Mouse (Mus musculus) CH12.LX (cell line): ENCODE measurements around the gene Cacna2d4. TPM values are rescaled to one million over a fixed set of nuclear protein-coding genes. Genes with fewer than 3 reads are reported as not detected.

Source experiments
- DNase-seq: peaks from one replicate; pipeline ENCODE4 v3.0.0-alpha.2; 2013; ENCODE audit errors: extremely low read depth
- H3K27ac ChIP-seq: 2 replicates; pipeline ENCODE4 v1.5.1; 2012; ENCODE audit warnings: low read depth, mild to moderate bottlenecking, control low read depth, moderate library complexity; ENCODE audit not compliant: insufficient read depth
- H3K27me3 ChIP-seq: replicated peaks from 2 replicates; pipeline ENCODE3; 2012; ENCODE audit warnings: inconsistent platforms
- H3K36me3 ChIP-seq, 2 experiments: replicated peaks in 1 of 2; 2 replicates each; pipeline versions ENCODE3 to v1.6.1; 2012; ENCODE audit warnings: inconsistent platforms in 1 of 2, low read length in 1 of 2, mild to moderate bottlenecking in 1 of 2, mixed read lengths in 1 of 2, moderate library complexity in 1 of 2; ENCODE audit not compliant: control insufficient read depth in 1 of 2, insufficient read depth in 1 of 2
- H3K4me1 ChIP-seq, 2 experiments: 2 replicates each; pipeline ENCODE4 v1.6.1; 2012; ENCODE audit warnings: inconsistent platforms in 1 of 2, moderate library complexity in 1 of 2; ENCODE audit not compliant: insufficient read depth in 2 of 2, control insufficient read depth in 1 of 2
- H3K4me2 ChIP-seq: 2 replicates; pipeline ENCODE4 v1.6.1; 2012; ENCODE audit warnings: low read depth, mild to moderate bottlenecking, control low read depth; ENCODE audit not compliant: poor library complexity, insufficient read depth, severe bottlenecking
- H3K4me3 ChIP-seq, 3 experiments: fragments of 150-350 bp in 1 of 3; sonication (generic) in 1 of 3; replicated peaks in 1 of 3; 2 replicates each; pipeline versions ENCODE3 to v1.5.1; 2011 to 2012; ENCODE audit warnings: low read depth in 2 of 3, low read length in 2 of 3, mild to moderate bottlenecking in 2 of 3, moderate library complexity in 2 of 3, control low read depth in 1 of 3, improper control_type of control experiment in 1 of 3, inconsistent platforms in 1 of 3, mixed read lengths in 1 of 3; ENCODE audit not compliant: poor library complexity in 1 of 3
- H3K79me2 ChIP-seq: replicated peaks from 2 replicates; pipeline ENCODE4 v1.6.1; 2012; ENCODE audit warnings: mild to moderate bottlenecking, moderate library complexity; ENCODE audit not compliant: control insufficient read depth, poor library complexity, insufficient read depth, severe bottlenecking; ENCODE audit errors: extremely low read depth
- H3K9ac ChIP-seq: 2 replicates; pipeline ENCODE4 v1.6.1; 2012; ENCODE audit warnings: low read depth, mild to moderate bottlenecking, control low read depth, moderate library complexity; ENCODE audit not compliant: insufficient read depth
- H3K9me3 ChIP-seq: replicated peaks from 2 replicates; pipeline ENCODE3; 2012; ENCODE audit warnings: low read length, inconsistent platforms, mixed read lengths
- BHLHE40 ChIP-seq: IDR thresholded peaks from 2 replicates; pipeline ENCODE4 v1.6.1; 2011; ENCODE audit warnings: mild to moderate bottlenecking, low read depth, low read length, improper control_type of control experiment
- CHD2 ChIP-seq: IDR thresholded peaks from 2 replicates; pipeline ENCODE4 v1.6.1; 2011; ENCODE audit warnings: low read length, improper control_type of control experiment
- CTCF ChIP-seq, 2 experiments: IDR thresholded peaks in 1 of 2; conservative IDR thresholded peaks in 1 of 2; 2 replicates each; pipeline ENCODE4 v1.5.1; 2011 to 2012; ENCODE audit warnings: low read depth in 2 of 2, low read length in 2 of 2, improper control_type of control experiment in 1 of 2, inconsistent platforms in 1 of 2, mild to moderate bottlenecking in 1 of 2, moderate library complexity in 1 of 2
- ETS1 ChIP-seq: conservative IDR thresholded peaks from 2 replicates; pipeline ENCODE4 v1.6.1; 2012; ENCODE audit warnings: low read depth, mild to moderate bottlenecking, inconsistent platforms, low read length, improper control_type of control experiment, moderate library complexity
- GABPA ChIP-seq: IDR thresholded peaks from 2 replicates; pipeline ENCODE4 v1.6.1; 2012; ENCODE audit warnings: low read depth, low read length, improper control_type of control experiment, inconsistent platforms; ENCODE audit not compliant: insufficient replicate concordance
- HCFC1 ChIP-seq: IDR thresholded peaks from 2 replicates; pipeline ENCODE4 v1.6.1; 2012; ENCODE audit warnings: low read depth, mild to moderate bottlenecking, inconsistent platforms, low read length, improper control_type of control experiment
- IRF4 ChIP-seq: IDR thresholded peaks from 2 replicates; pipeline ENCODE4 v1.6.1; 2014; ENCODE audit warnings: low read depth, mild to moderate bottlenecking, inconsistent platforms, low read length, improper control_type of control experiment
- KAT2A ChIP-seq: IDR thresholded peaks from 2 replicates; pipeline ENCODE4 v1.6.1; 2012; ENCODE audit warnings: low read length, improper control_type of control experiment, inconsistent platforms; ENCODE audit not compliant: insufficient replicate concordance
- MYC ChIP-seq: IDR thresholded peaks from 2 replicates; pipeline ENCODE4 v1.6.1; 2011; ENCODE audit warnings: low read depth, mild to moderate bottlenecking, improper control_type of control experiment, low read length
- NELFE ChIP-seq: IDR thresholded peaks from 2 replicates; pipeline ENCODE4 v1.6.1; 2011; ENCODE audit warnings: low read depth, low read length, improper control_type of control experiment
- POLR2AphosphoS2 ChIP-seq: IDR thresholded peaks from 2 replicates; pipeline ENCODE4 v1.6.1; 2011; ENCODE audit warnings: low read depth, low read length, improper control_type of control experiment
- RAD21 ChIP-seq: IDR thresholded peaks from 2 replicates; pipeline ENCODE4 v1.6.1; 2011; ENCODE audit warnings: low read depth, mild to moderate bottlenecking, low read length, improper control_type of control experiment, moderate library complexity
- RCOR1 ChIP-seq: conservative IDR thresholded peaks from 2 replicates; pipeline ENCODE4 v1.6.1; 2012; ENCODE audit warnings: low read depth, mild to moderate bottlenecking, inconsistent platforms, low read length, improper control_type of control experiment
- SMC3 ChIP-seq: IDR thresholded peaks from 2 replicates; pipeline ENCODE4 v1.6.1; 2011; ENCODE audit warnings: low read depth, low read length, improper control_type of control experiment
- TBP ChIP-seq: conservative IDR thresholded peaks from 2 replicates; pipeline ENCODE4 v1.6.1; 2011; ENCODE audit warnings: low read depth, low read length, improper control_type of control experiment
- TCF12 ChIP-seq: IDR thresholded peaks from 2 replicates; pipeline ENCODE4 v1.6.1; 2014; ENCODE audit warnings: low read depth, mild to moderate bottlenecking, inconsistent platforms, low read length, improper control_type of control experiment
- USF1 ChIP-seq: IDR thresholded peaks from 2 replicates; pipeline ENCODE4 v1.6.1; 2014; ENCODE audit warnings: low read depth, mild to moderate bottlenecking, inconsistent platforms, low read length, improper control_type of control experiment
- USF2 ChIP-seq: conservative IDR thresholded peaks from 2 replicates; pipeline ENCODE4 v1.6.1; 2011; ENCODE audit warnings: low read depth, low read length, improper control_type of control experiment
- ZC3H11A ChIP-seq: IDR thresholded peaks from 2 replicates; pipeline ENCODE4 v1.6.1; 2012; ENCODE audit warnings: low read depth, mild to moderate bottlenecking, inconsistent platforms, low read length, improper control_type of control experiment
- ZKSCAN1 ChIP-seq: IDR thresholded peaks from 2 replicates; pipeline ENCODE4 v1.6.1; 2012; ENCODE audit warnings: low read depth, inconsistent platforms, low read length, improper control_type of control experiment, borderline replicate concordance
- ZNF384 ChIP-seq: IDR thresholded peaks from 2 replicates; pipeline ENCODE4 v1.6.1; 2012; ENCODE audit warnings: low read depth, low read length, improper control_type of control experiment, inconsistent platforms
- dilution Hi-C: fragments of 300-500 bp; cut with MboI; formaldehyde crosslinking; loops from 2 replicates; pipeline ENCODE4 v1.14.3; 2020; ENCODE audit warnings: low sequenced_read_pairs; ENCODE audit not compliant: extremely low pct_unique_long_range_greater_than_20kb, extremely low pct_ligation_motif_present
- in situ Hi-C: fragments of 300-500 bp; cut with MboI; formaldehyde crosslinking; loops from 3 replicates; pipeline ENCODE4 v1.14.3; 2019; ENCODE audit warnings: low sequenced_read_pairs, low pct_ligation_motif_present, low pct_unique_long_range_greater_than_20kb, mixed read lengths
- polyA plus RNA-seq: library from polyadenylated mRNA; unstranded; fragments of >175 nt; gene quantifications from 2 replicates; pipeline ENCODE4 v1.2.1, GENCODE M21; 2012; ENCODE audit warnings: low read depth; ENCODE audit not compliant: insufficient read length
- total RNA-seq, 2 experiments: library from RNA; depleted of rRNA; stranded (reverse); fragments of 300-350 nt in 1 of 2; fragments of >200 nt in 1 of 2; gene quantifications; 2 replicates each; pipeline ENCODE4 v1.2.3; 2012 to 2014

Gene Cacna2d4
- total and polyA plus RNA-seq, 3 experiments: 0.08 to 0.64 (median 0.44) TPM

- dilution Hi-C loops (no loop called here), in situ Hi-C loops (no loop called here)
- Histone ChIP-seq H3K79me2 (peaks cover 35% of the 10 kb centered on the region), H3K4me3 (no peak overlapping the region), H3K4me1 (peaks cover 5 to 41% of the 10 kb centered on the region in 2 experiments), H3K4me2 (no peak overlapping the region), H3K27ac (no peak overlapping the region), H3K36me3 (peaks cover 0 to 14% of the 10 kb centered on the region in 2 experiments), H3K27me3 (no peaks in the 10 kb centered on the region), H3K9me3 (no peaks in the 10 kb centered on the region), H3K9ac (no peak overlapping the region)
- TF ChIP-seq CTCF (conservative IDR thresholded peaks at IDR 0.05 in 1 of 2, IDR thresholded peaks at IDR 0.05 in 1 of 2; ENCODE audit: low read depth in 2 of 2, low read length in 2 of 2) (0 out of 4 replicates have a peak, but pooled peaks of 1 of the 2 experiments have one; percentile 1), CHD2 (no peak)
- DNase-seq: no peak
Measured at GRCm38 (mm10) chr6:119378631-119379030, 142.3 kb downstream of the Cacna2d4 start.

GRCm38 (mm10) chr6:119385668-119386067 lies 149.3 kb downstream of the Cacna2d4 start:
- in situ Hi-C loops (no loop called here), dilution Hi-C loops (no loop called here)
- DNase-seq: no peak
- no peak overlapping the region for H3K9ac ChIP-seq
- H3K27ac ChIP-seq: no peak overlapping the region
- H3K9me3 ChIP-seq: no peaks in the 10 kb centered on the region
- peaks cover 0 to 21% of the 10 kb centered on the region in 2 experiments; a peak in 2 of 4 replicates for H3K4me1 ChIP-seq
- peaks cover 0 to 16% of the 10 kb centered on the region in 2 experiments for H3K36me3 ChIP-seq
- TF ChIP-seq MYC: no peak
- no peak; the same call in 1 of the 2 replicates for TF ChIP-seq RAD21
- TF ChIP-seq ZNF384: peak; percentile 30; the same call in 1 of the 2 replicates
- no peak for TF ChIP-seq ZKSCAN1
- TF ChIP-seq TCF12: no peak
- peak in 1 of 2 experiments; percentile 39; a peak in 2 of 4 replicates for TF ChIP-seq CTCF (conservative IDR thresholded peaks at IDR 0.05 in 1 of 2, IDR thresholded peaks at IDR 0.05 in 1 of 2; ENCODE audit: low read depth in 2 of 2, low read length in 2 of 2)
- TF ChIP-seq TBP: no peak
- no peak overlapping the region for H3K4me2 ChIP-seq
- H3K27me3 ChIP-seq: no peaks in the 10 kb centered on the region
- peaks cover 48% of the 10 kb centered on the region for H3K79me2 ChIP-seq
- no peak overlapping the region for H3K4me3 ChIP-seq

GRCm38 (mm10) chr6:119386421-119386820 lies 150.1 kb downstream of the Cacna2d4 start:
- no peak overlapping the region for H3K9ac ChIP-seq
- H3K27me3 ChIP-seq: no peaks in the 10 kb centered on the region
- dilution Hi-C loops (no loop called here), in situ Hi-C loops (no loop called here)
- no peaks in the 10 kb centered on the region for H3K9me3 ChIP-seq
- peaks cover 44% of the 10 kb centered on the region for H3K79me2 ChIP-seq
- peaks cover 0 to 16% of the 10 kb centered on the region in 2 experiments for H3K36me3 ChIP-seq
- H3K27ac ChIP-seq: no peak overlapping the region
- H3K4me2 ChIP-seq: no peak overlapping the region
- TF ChIP-seq BHLHE40 (no peak), RCOR1 (no peak), USF2 (no peak), USF1 (no peak), CTCF (conservative IDR thresholded peaks at IDR 0.05 in 1 of 2, IDR thresholded peaks at IDR 0.05 in 1 of 2; ENCODE audit: low read depth in 2 of 2, low read length in 2 of 2) (no peak), HCFC1 (no peak), NELFE (no peak), SMC3 (no peak), ETS1 (no peak), RAD21 (no peak), KAT2A (no peak), POLR2AphosphoS2 (no peak), ZC3H11A (no peak), GABPA (no peak), TCF12 (no peak), IRF4 (no peak), ZKSCAN1 (no peak)
- peaks cover 0 to 23% of the 10 kb centered on the region in 2 experiments; a peak in 2 of 4 replicates for H3K4me1 ChIP-seq
- H3K4me3 ChIP-seq: no peak overlapping the region
- no peak for DNase-seq
